Mouse (Mus musculus): ENCODE data around the gene Lrrc10b. TPM values are rescaled to one million over a fixed set of nuclear protein-coding genes. Genes with fewer than 3 reads are reported as not detected.

The Lrrc10b gene
- total RNA-seq (2015; ENCODE audit: low replicate concordance) (not detected in 2 replicates), total RNA-seq (2017; ENCODE audit: low replicate concordance) (not detected in 2 replicates)

- ATAC-seq (replicated peaks; ENCODE audit: low FRiP score, poor library complexity, severe bottlenecking): no peak
These were observed at the start of gene Lrrc10b for GRCm38 (mm10) chr19:10456752-10457483. Gene Lrrc10b (minus strand): TSS chr19:10457473.

DNA sequence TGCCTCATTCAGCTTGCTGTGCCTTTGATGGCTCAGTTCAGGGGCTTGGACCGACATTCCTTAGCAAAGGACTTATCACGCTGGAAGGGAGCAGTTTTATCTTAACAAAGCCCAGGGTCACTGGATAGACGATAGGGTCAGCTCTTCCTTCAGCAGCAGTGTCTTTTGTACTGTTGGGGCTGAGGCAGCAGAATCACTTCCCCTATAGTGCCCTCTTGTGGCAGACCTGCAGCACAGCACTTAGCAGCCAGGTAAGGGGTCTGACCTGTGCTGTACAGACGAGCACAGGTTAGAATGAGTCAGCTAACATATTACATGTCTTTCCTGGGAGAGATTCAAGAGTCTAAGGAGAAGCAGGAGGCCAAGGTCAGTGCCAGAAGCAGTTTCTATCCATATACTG is 45.3 kb upstream of the Lrrc10b start:
- peak; percentile 87 for ATAC-seq (replicated peaks; ENCODE audit: low FRiP score, poor library complexity, severe bottlenecking)

DNA sequence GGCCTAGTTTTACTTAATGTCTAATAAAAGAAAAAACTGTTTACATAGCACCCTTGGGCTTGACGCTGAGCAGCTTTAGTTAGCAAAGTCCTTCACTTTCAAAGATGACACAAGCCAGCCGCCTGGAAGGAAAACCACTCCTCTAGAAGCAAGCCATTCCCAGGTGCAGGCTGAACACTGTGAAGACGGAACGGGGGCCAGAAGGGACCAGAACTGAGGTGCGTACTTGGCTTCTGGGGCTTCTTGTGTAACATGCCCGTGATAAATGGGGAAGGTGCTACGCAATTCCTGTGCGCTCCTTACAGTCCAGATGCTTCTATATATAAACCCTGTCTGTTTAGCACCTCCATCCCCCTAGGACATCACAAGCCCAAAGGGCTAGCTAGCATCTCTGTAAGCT is 43.3 kb upstream of the Lrrc10b start:
- ATAC-seq (replicated peaks; ENCODE audit: low FRiP score, poor library complexity, severe bottlenecking): no peak

- no peak for ATAC-seq (replicated peaks; ENCODE audit: low FRiP score, poor library complexity, severe bottlenecking)
These were observed 40.4 kb upstream of the Lrrc10b start for GRCm38 (mm10) chr19:10497512-10498160.

DNA sequence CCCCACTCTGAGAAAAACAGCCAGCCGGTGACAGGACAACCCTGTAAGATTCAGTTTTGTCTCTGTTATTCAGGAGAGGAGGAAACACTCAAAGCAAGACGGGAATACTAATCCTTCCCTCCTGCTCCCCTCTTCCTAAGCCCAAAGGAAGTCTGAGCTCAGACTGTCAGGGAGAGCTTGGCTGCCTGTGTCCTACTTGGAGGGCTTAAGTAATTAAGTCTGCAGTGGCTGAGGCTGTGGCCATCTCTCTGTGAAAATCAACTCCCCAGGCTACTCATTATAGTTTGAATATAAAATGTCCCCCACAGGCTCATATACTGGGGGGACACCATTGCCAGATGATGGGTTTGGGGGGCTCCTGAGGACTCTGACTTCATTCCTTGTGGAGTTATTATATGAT is 39.7 kb upstream of the Lrrc10b start:
- ATAC-seq (replicated peaks; ENCODE audit: low FRiP score, poor library complexity, severe bottlenecking): no peak

DNA sequence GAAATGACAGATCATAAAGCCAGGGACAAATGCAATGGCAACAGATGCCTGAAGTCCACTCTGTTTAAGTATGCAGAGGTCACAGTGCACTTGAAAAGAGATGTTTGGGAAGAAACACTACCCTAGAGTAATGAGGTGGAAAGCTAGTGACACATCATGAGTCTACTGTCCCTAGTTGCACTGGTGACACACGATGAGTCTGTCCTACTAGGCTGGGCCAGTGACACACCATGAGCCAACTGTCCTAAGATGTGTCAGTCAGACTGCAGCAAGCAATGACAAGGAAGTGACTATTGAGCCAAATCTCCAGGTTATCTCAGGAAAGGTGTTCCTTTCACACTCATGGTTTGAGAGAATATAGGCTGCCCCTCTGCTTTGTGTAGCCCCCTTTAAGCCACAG is 38.4 kb upstream of the Lrrc10b start:
- no peak for ATAC-seq (replicated peaks; ENCODE audit: low FRiP score, poor library complexity, severe bottlenecking)

GRCm38 (mm10) chr19:10486264-10486738 is 29.0 kb upstream of the Lrrc10b start:
- ATAC-seq (replicated peaks; ENCODE audit: low FRiP score, poor library complexity, severe bottlenecking): peak; percentile 75

GRCm38 (mm10) chr19:10482703-10483102 is 25.4 kb upstream of the Lrrc10b start, which contains the start of gene Ppp1r32:
Gene Ppp1r32 (minus strand): TSS chr19:10482928.
- ATAC-seq (replicated peaks; ENCODE audit: low FRiP score, poor library complexity, severe bottlenecking): no peak

- no peak for ATAC-seq (replicated peaks; ENCODE audit: low FRiP score, poor library complexity, severe bottlenecking)
These were observed 22.3 kb upstream of the Lrrc10b start for GRCm38 (mm10) chr19:10479541-10479940.

- ATAC-seq (replicated peaks; ENCODE audit: low FRiP score, poor library complexity, severe bottlenecking): no peak
These were observed 16.5 kb upstream of the Lrrc10b start for GRCm38 (mm10) chr19:10473779-10474178.

- ATAC-seq (replicated peaks; ENCODE audit: low FRiP score, poor library complexity, severe bottlenecking): no peak
These were observed 15.7 kb upstream of the Lrrc10b start for GRCm38 (mm10) chr19:10472958-10473357.

- ATAC-seq (replicated peaks; ENCODE audit: low FRiP score, poor library complexity, severe bottlenecking): no peak
These were observed 11.9 kb upstream of the Lrrc10b start for GRCm38 (mm10) chr19:10469171-10469658.

GRCm38 (mm10) chr19:10464427-10464826 is 7.2 kb upstream of the Lrrc10b start:
- ATAC-seq (replicated peaks; ENCODE audit: low FRiP score, poor library complexity, severe bottlenecking): no peak

DNA sequence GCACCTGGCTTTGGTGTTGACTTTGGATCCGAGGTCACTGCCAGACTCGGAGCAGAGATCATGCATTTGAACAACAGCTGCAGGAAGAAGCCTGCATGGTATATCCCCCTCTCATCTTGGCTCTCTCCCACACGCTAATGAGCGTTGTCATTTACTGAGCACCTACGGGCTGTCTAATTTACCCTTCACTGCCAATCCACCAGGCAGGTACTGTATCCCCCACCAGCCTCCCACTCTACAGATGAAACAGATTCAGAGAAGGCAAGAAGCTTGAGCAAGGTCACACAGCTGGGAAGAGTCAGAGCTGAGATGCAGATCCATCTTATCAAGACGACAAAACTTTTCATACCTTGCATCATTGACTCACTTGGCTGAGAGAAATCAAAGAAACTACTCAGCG is 4.3 kb upstream of the Lrrc10b start:
- no peak for ATAC-seq (replicated peaks; ENCODE audit: low FRiP score, poor library complexity, severe bottlenecking)

DNA sequence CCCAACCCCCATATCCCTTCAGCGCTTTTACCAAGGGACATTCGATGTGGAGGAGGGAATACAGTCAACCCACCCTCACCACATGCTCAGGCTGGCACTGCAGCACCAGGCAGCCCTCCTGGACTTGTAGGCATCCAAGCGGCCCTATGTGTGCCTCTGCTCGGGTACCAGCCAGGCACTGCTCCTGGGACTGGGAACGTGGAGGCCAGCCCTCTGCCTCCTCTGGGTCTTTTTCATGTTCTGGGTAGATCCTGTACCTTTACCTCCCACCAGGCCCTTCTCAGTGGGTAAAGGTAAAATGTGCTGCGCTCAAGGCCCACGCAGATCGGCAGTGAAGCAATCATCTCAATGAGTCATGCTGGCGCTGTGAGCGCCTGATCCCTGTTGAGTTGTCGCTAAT is 2.6 kb upstream of the Lrrc10b start:
- no peak for ATAC-seq (replicated peaks; ENCODE audit: low FRiP score, poor library complexity, severe bottlenecking)

DNA sequence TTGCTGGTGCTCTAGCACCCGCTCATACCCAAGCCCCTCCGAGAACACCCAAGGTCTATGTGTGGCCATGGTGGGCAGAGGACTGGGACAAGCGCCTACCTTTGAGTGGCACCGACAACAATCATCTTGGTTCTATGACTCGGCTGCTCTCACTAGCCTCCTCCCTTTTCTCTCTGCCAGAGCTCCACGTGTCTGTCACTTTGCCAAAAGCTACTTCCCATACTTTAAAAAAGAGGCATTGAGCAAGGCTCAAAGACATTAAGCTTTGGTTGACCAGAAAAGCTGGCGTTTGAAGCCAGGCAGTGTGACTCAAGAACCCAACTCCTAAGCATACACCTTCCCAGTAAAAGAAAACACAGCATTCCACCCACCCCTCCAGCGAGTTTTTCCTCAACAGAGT is 823 bp upstream of the Lrrc10b start:
- ATAC-seq (replicated peaks; ENCODE audit: low FRiP score, poor library complexity, severe bottlenecking): no peak

- ATAC-seq (replicated peaks; ENCODE audit: low FRiP score, poor library complexity, severe bottlenecking): no peak
These were observed 169 bp upstream of the Lrrc10b start for GRCm38 (mm10) chr19:10457484-10457800.

- ATAC-seq (replicated peaks; ENCODE audit: low FRiP score, poor library complexity, severe bottlenecking): no peak
These were observed 1.9 kb downstream of the Lrrc10b start for GRCm38 (mm10) chr19:10455437-10455806.

- ATAC-seq (replicated peaks; ENCODE audit: low FRiP score, poor library complexity, severe bottlenecking): no peak
These were observed 2.4 kb downstream of the Lrrc10b start for GRCm38 (mm10) chr19:10454718-10455436.

GRCm38 (mm10) chr19:10449708-10450107 is 7.6 kb downstream of the Lrrc10b start:
- ATAC-seq (replicated peaks; ENCODE audit: low FRiP score, poor library complexity, severe bottlenecking): peak; percentile 61; the same call in 1 of the 2 replicates

DNA sequence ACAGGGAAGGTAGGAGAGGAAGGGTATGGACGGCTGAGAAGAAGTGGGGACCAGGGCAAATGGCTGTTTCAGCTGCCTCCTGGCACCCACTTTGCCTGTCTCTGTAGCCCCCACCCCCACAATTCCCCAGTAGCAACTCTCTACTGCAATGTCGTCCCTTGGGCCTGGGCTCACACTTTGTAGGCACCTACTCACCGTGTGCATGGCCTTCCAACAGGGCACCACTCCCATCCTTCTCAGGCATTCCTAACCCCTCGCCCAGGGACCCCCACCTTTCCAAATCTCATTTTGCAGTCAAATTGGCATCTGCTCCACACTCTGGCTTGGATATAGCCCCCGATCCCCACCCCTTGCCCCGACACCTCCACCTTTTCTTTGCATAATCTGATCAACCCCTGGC is 8.1 kb downstream of the Lrrc10b start:
- ATAC-seq (replicated peaks; ENCODE audit: low FRiP score, poor library complexity, severe bottlenecking): no peak

All from erythroblast, adult 5-6 weeks (primary cell).